Mouse (Mus musculus): ENCODE results near the gene Mapk8ip1. TPM values are rescaled to one million over a fixed set of nuclear protein-coding genes. Genes with fewer than 3 reads are reported as not detected.

Gene Mapk8ip1
- polyA plus RNA-seq (2015; fragmentation: Nextera tagmentation; extraction: Ambion mirVana): 31.9 and 42.0 TPM in 2 replicates

DNA sequence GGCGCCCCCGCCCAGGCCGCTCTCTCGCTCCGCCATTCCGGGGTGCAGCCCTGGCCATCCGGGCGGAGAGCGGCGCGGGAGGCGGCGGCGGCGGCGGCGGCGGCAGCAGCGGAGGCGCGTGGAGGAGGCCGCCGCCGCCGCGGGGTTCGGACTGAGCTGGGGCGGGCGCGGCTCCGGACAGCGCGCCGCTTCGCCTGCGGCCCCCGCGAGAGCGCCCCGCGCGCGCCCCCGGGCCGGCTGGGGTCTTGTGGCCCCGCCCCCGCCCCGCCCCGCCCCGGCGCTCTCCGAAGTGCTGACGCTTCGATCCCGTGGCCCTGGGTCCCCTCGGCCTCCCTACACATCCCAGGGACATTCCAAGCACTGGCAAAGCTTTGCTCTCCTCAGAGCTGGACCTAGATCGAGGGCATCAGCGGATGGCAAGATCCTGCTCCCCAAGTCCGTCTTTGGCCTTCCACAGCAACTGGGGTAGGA is at the start of gene Mapk8ip1:
TSS of gene Mapk8ip1 (minus strand) at position 173 of the 471 bp plus-strand sequence.

DNA sequence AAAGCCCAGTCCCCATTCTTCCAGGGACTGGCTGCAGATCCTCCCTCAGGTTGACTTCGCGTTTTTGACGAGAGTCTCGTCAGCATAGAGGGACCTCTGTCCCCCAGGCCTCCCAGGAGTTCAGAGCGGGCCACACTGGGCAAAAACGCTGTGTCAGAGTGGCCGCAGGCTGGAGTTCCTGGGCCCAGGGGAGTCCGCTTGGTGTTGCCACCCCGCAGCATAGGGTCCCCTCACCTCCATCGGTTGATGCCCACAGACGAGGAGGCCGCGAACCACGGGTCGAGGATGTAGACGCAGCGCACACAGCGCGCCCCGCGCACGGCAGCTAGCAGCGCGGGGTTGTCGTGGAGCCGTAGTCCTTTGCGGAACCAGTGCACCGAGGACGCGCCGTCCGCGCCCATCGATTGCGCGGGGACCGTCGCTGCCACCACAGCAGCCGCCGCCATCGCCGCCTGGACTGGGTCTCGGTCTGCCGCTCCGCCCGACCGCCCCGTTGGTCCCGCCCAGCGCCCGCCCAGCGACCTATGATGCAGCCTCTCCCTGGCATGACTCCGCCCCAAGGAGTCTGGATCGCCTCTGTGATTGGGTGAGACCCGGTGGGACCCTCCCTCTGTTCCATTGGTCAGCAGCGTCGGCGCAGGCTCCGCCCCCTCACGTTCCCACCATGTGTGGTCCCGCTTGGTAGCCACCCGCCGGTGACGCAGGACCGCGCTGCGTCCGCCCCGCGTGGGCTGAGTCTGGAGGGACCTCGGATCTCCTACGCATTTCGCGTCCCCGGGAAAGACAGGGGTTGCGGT is 32.7 kb upstream of the Mapk8ip1 start, which contains the start of gene Cry2:
TSS of gene Cry2 (minus strand) at position 466 of the 797 bp plus-strand sequence.

DNA sequence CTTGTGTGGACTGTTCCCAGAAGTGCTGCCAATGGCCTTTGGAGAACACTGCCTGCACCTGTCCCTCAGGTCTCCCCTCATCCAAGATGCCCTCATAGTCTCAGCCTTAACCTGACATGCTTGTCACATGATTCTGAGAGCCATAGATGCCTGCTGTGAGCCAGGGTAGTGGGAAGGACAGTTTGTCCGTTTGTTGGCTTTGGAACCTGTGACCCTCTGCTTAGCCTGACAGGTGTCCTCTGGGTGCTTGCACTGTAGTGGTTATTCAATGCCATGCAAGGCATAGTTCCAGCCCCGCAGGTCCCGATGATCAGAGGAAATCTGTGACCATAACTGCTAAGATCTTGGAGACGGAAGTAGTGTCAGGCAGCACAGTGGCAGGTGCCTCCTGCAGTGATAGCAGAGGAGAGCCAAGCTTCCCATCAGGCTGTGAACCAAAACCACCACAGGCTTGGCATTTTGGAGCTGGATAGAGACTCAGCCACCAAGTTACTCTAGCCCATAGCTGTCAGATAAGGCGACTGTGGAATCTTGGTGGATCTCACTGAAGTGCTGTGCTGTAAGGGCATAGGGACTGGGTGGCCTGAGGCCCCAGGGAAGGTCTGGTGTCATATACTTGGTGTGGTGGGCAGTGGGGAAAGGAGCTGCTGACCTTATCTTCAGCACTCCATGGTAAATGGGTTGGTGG is 19.0 kb downstream of the Mapk8ip1 start, which contains the start of gene 1700029I15Rik:
TSS of gene 1700029I15Rik (plus strand) at position 638 of the 688 bp plus-strand sequence.

DNA sequence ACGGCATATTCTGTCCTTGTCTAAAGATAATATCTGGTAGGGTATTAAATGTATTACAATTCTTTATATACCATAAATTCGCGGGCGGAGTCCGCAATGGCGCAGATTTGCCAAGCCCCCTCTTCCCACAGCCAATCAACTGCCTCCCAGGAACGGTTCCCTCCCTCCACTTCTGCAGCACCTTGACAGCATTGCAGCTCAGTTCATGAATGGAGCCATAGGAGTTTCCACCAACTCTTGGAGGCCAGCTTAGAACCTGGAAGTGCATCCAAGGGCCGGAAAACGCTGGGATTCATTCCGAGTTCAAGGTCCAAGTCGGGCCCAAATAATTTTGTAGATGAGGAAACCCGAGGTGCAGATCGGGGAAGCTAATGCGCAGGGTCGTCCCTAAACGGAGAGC is 26.5 kb downstream of the Mapk8ip1 start, which contains the start of the genes Pex16 and Large2:
TSS of gene Pex16 (plus strand) at position 163 of the 400 bp plus-strand sequence.
TSS of gene Large2 (minus strand) at position 356 of the 400 bp plus-strand sequence.

Small RNAs within 50 kb of the gene (microRNA-seq; reads per million reads assigned to microRNA genes)
- gene Mir7000 (ENCODE audit: borderline replicate concordance, insufficient number of aligned reads): not detected

Other genes starting within 250 kb of the Mapk8ip1 start
- gene Pex16, start 26.6 kb downstream of the Mapk8ip1 start, polyA plus RNA-seq (2015; fragmentation: Nextera tagmentation; extraction: Ambion mirVana): 64.3 and 172 TPM in 2 replicates
- 1.3 and 3.8 TPM in 2 replicates for gene Large2, start 26.4 kb downstream of the Mapk8ip1 start, polyA plus RNA-seq (2015; fragmentation: Nextera tagmentation; extraction: Ambion mirVana)
- gene 1700029I15Rik, start 18.7 kb downstream of the Mapk8ip1 start, polyA plus RNA-seq (2015; fragmentation: Nextera tagmentation; extraction: Ambion mirVana): 2.0 and 5.7 TPM in 2 replicates
- 18.2 and 29.1 TPM in 2 replicates for gene Cry2, start 32.8 kb upstream of the Mapk8ip1 start, polyA plus RNA-seq (2015; fragmentation: Nextera tagmentation; extraction: Ambion mirVana)
- 9.4 and 14.0 TPM in 2 replicates for gene Slc35c1, start 59.3 kb upstream of the Mapk8ip1 start, polyA plus RNA-seq (2015; fragmentation: Nextera tagmentation; extraction: Ambion mirVana)
- 6.5 and 7.5 TPM in 2 replicates for gene Chst1, start 198.4 kb upstream of the Mapk8ip1 start, polyA plus RNA-seq (2015; fragmentation: Nextera tagmentation; extraction: Ambion mirVana)

All from adrenal gland, postnatal 0 days (tissue).